In genomic region chr3:51396219-51397068, GRCm38 (mm10) we compare ENCODE assay signal across 8 mouse cellular contexts. TPM values are rescaled to one million over a fixed set of nuclear protein-coding genes. Genes with fewer than 3 reads are reported as not detected.
DNase-seq lines count a peak whose midpoint lies in the region; TF ChIP-seq lines count a peak whose summit lies in the region.

Gene Mgarp, minus strand, starts transcription at chr3:51396738.

- peak within 1 kb of the TSS; percentile 63 for H3K4me3 ChIP-seq in embryonic facial prominence, embryonic 10.5 days
- H3K4me3 ChIP-seq in kidney, adult 2 months (ENCODE audit: insufficient read depth, low read depth, low read length) = peak within 1 kb of the TSS; percentile 57

- 3% methylated on average over 41 of the region's 41 CpGs for WGBS in embryonic facial prominence, embryonic 10.5 days
- WGBS in kidney, adult 2 months = 4% methylated on average over 41 of the region's 41 CpGs

- TF ChIP-seq POLR2A in kidney, adult 2 months (IDR thresholded peaks at IDR 0.05; ENCODE audit: low read depth, low read length) = no peak

- DNase-seq in right cerebral cortex, postnatal 4 days = peak; percentile 37
- no peak for DNase-seq in right cerebral cortex, adult 18-20 months
- peak; percentile 89 for DNase-seq in embryonic facial prominence, embryonic 10.5 days (ENCODE audit: low spot score)
- DNase-seq in heart, adult 8-10 months (ENCODE audit: low spot score) = peak; percentile 57
- DNase-seq in kidney, adult 2 months = peak; percentile 61
- peak; percentile 81 for DNase-seq in lung, postnatal 10 days
- peak; percentile 31 for DNase-seq in ovary, postnatal 10 days (ENCODE audit: low spot score)
- DNase-seq in urinary bladder, postnatal 25 days (ENCODE audit: low spot score) = peak; percentile 59

- peaks cover 49% of the 10 kb centered on the region for H3K27me3 ChIP-seq in embryonic facial prominence, embryonic 10.5 days (replicated peaks; ENCODE audit: low read depth, poor library complexity, severe bottlenecking)
- H3K27me3 ChIP-seq in kidney, adult 2 months (replicated peaks; ENCODE audit: control insufficient read depth, insufficient read depth, low read length) = no peaks in the 10 kb centered on the region

- 0 out of 2 replicates have a peak, but pooled peaks have one; percentile 9 for TF ChIP-seq CTCF in kidney, adult 2 months (conservative IDR thresholded peaks at IDR 0.05; ENCODE audit: insufficient read depth, insufficient read length, low read depth, low read length)

- peak within 1 kb of the TSS; percentile 77 for H3K27ac ChIP-seq in embryonic facial prominence, embryonic 10.5 days (replicated peaks)
- H3K27ac ChIP-seq in kidney, adult 2 months (ENCODE audit: insufficient read depth, low read depth, low read length) = no peak within 1 kb of the TSS

- no peaks in the 10 kb centered on the region for H3K36me3 ChIP-seq in embryonic facial prominence, embryonic 10.5 days (replicated peaks)
- H3K36me3 ChIP-seq in kidney, adult 2 months (ENCODE audit: control insufficient read depth, insufficient read depth, low read length) = no peaks in the 10 kb centered on the region

- H3K4me1 ChIP-seq in embryonic facial prominence, embryonic 10.5 days = peaks cover 28% of the 10 kb centered on the region
- no peaks in the 10 kb centered on the region for H3K4me1 ChIP-seq in kidney, adult 2 months (ENCODE audit: control insufficient read depth, insufficient read depth, low read length)

- H3K9me3 ChIP-seq in embryonic facial prominence, embryonic 10.5 days = no peaks in the 10 kb centered on the region

RNA-seq across cellular contexts. Expression of gene Mgarp, which starts in this region (rescaled TPM):
- polyA plus RNA-seq in embryonic facial prominence, embryonic 10.5 days (2016; fragmentation: Nextera tagmentation; extraction: Ambion mirVana) = 8.0 and 8.7 TPM in 2 replicates
- under 1 TPM; 0.22 to 0.37 (median 0.26) TPM for total RNA-seq in heart, adult 8-10 months (2022)
- polyA plus RNA-seq in kidney, adult 2 months (2012; rRNA removed) = 0.80 TPM in 1 of 2 replicates, not detected in the other

Comparison
In these comparisons a context has a peak if more than half of its experiments do, and no peak if none do; other contexts are left out.
1. Peak in DNase-seq in heart, adult 8-10 months; RNA of the gene not detected or under 1 TPM.
2. Peak in DNase-seq and H3K4me3 ChIP-seq in kidney, adult 2 months; RNA of the gene not detected or under 1 TPM.